Mouse (Mus musculus) thymus, adult 18-20 months (tissue): ENCODE data around the gene Col25a1.

ENCODE experiments used
- DNase-seq, 2 experiments: peaks; one replicate each; pipeline ENCODE4 v3.0.0; 2022; ENCODE audit warnings: mixed read lengths in 2 of 2

The Col25a1 gene

GRCm38 (mm10) chr3:130327039-130328015 lies 196.0 kb downstream of the Col25a1 start:
- DNase-seq: no peak

DNA sequence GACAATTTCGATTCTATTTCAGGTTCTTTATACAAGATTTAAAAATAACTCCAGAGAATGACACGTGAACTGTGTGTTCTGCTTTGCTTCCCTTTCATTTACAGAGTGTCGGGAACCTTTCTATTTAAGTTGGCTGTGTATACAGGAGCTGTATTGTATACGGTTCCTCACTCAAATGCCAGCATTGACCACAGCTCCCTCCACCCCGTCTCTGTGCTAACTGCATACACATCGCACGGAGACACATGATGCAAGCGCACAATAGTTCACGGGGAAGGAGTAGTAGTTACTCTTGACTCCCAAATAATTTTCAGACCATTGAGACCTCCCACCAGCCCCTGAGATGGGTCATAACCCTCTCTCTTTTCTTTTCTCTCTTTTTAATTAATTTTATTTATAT lies 197.6 kb downstream of the Col25a1 start:
- DNase-seq: no peak

DNA sequence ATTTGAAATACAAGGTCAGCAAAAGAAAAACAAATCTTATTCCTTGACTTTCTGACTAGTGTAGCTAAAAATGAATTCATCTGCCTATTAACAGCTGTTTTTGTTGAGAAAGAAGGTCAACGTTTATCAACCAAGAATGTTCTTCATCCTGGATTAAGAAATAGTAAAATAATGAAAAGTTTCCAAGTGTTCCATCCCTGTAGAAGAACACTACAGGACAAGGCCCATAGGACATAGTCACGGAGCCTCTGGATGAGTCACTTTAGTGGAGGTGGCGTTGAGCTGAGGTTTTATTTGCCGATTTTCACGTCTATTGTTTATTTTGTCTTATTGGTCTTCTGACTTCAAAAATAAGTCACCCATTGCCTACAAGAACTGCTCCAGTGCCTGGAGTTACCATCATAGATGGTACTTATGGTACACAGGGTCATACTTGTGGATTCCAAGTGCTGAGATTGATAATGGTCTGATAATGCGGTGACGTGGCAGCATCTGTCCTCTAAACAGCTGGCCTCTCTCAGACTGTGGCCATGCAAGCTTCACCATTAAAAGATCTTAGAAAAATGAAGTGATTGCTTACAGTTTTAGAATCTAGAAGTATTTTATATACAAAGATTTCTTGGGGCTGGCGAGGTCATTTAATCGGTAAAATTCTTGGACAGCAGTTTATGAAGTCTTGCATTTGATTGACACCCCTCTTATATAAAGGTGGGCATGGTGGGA lies 198.7 kb downstream of the Col25a1 start:
- no peak for DNase-seq

DNA sequence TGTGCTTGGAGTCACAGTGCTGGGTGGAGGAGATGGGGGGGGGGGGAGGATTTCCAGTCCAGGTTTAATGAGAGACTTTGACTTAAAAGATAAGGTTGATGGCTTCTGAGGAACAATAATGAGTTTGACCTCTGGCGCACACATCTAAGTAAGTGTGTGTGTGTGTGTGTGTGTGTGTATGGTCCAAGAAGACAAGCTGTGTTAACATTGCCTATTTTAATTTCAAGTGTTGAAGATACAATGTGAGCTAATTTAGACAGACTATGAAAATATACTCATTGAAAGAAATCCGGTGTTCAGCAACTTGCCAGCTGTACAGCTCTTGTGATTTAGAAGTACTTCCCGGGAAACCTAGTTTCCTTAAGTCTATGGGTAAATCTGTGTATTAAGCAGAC lies 199.3 kb downstream of the Col25a1 start:
- DNase-seq: no peak

- no peak for DNase-seq
These were observed 201.1 kb downstream of the Col25a1 start for GRCm38 (mm10) chr3:130332347-130332913.

DNA sequence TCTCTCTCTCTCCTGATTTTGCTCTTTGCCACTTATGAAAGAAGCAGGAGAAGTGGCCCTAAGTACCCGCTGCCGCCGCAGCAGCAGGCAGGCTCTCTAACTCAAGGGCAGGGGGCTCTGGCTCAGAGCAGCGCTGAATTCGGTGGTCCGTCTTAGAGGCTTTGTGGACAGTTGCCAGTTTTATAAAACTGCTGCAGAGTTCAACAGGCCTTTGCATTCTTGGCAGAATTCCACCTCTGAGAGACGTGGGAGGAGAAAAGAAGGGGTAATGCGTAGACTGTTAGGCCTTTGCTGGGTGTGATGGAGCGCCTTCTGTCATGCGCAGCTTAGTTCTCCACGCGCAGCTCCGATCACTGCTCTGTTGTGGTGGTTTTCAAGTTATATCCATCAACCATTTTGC lies 206.6 kb downstream of the Col25a1 start:
- no peak for DNase-seq

- no peak for DNase-seq
These were observed 207.1 kb downstream of the Col25a1 start for GRCm38 (mm10) chr3:130338371-130338770.

- DNase-seq: no peak
These were observed 218.9 kb downstream of the Col25a1 start for GRCm38 (mm10) chr3:130350161-130350560.

DNA sequence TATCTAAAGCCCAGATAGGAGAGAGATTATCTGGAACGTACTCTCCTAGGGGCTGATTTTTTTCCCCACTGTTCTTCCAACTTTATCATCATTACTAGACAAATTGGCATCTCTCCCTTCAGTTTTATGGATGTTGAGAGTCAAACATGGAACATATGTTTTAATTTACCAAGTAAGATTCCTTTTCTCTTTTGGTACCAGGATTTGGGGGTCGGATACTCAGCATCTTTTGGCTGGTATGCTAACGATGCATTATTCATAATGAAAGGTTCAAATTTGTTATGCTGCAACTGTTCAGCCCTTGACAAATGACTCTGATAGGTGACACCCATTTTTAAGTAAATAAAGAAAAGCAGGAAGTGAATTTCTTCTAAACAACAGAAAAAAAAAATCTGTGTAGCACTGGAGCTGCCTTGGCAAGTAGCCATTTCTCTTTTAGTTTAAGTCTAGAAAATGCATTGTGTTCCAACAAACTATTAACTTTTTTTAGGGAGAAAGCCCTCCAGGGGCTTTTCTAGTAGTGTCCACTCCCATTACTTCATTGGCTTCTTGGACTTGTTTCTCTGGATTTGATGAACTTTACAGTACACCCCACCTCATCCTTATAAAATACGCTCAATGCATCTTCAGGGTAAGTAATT lies 223.2 kb downstream of the Col25a1 start:
- DNase-seq: no peak

GRCm38 (mm10) chr3:130356575-130357173 lies 225.4 kb downstream of the Col25a1 start:
- DNase-seq: no peak

GRCm38 (mm10) chr3:130360813-130361212 lies 229.5 kb downstream of the Col25a1 start:
- no peak for DNase-seq

- DNase-seq: no peak
These were observed 230.6 kb downstream of the Col25a1 start for GRCm38 (mm10) chr3:130361922-130362321.

GRCm38 (mm10) chr3:130362797-130363367 lies 231.6 kb downstream of the Col25a1 start:
- DNase-seq: no peak

DNA sequence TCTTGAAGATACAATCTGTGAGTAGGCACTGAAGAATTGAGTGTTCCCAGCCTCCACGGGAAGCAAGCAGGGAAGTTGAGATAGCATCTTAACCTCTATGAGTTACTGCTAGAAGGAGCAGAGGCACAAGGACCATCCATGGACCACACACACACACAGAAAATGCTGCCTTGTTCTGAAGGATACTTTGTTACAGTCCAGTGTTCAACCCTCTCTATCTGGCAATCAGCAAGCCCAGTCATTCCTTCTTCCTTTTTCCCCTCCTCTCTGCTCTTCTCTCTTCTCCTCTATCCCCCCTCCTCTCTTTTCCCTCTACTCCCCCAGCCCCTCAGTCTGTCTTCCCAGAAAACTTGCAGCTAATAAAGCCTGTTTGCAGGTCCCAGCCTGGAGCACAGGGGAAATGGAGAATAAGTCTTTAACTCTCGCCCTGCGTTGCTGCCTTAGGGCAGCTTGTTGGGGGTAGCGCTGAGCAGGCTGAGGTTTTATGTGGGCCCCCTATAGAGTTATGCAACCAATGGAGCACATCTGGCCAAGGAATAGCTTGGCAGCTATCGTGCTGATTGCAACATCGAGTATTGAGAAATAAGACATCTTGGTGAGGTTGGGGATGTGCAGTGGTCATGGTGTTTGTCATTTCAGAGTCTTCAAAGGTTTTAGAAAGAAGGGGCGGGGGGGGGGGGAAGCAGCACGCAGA lies 235.8 kb downstream of the Col25a1 start:
- DNase-seq: no peak

DNA sequence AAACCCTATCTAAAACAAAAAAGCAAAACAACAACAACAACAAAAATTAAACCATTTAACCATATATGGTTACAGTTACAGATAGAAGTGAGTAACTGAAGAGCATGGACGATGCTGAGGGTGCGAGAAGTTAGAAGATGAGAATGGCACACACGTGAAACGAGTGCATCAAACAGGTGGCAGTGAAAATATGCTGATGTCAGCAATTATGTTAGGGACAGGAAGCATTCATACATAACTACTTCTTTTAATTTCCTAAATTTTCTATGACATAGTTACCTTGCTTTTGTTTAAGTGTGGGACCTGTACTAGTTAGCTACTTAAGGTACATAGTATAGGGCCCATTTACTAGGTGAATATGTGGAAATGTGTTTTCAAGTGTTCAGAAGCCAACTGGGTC lies 237.1 kb downstream of the Col25a1 start:
- DNase-seq: no peak

GRCm38 (mm10) chr3:130369113-130369512 lies 237.8 kb downstream of the Col25a1 start:
- DNase-seq: no peak

DNA sequence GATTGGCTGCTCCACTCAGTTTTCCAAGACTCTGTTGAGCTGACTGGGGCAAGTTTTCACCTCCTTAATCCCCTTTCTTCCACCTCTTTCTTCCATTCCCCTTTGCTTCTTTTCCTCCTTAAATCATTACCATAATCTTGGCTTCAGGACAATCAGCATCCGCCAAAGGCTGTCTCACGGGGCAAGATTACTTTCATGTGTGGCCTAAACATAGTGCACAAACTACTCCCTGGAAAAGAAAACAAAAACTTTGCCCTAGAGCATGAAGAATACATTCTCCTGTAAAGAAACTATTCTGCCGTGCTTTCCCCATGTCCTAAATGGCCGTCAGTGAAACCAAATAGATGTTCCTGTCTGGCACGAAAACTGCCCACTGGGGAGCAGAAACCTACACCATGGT lies 238.9 kb downstream of the Col25a1 start:
- DNase-seq: no peak

- DNase-seq: no peak
These were observed 241.8 kb downstream of the Col25a1 start for GRCm38 (mm10) chr3:130373145-130373544.

DNA sequence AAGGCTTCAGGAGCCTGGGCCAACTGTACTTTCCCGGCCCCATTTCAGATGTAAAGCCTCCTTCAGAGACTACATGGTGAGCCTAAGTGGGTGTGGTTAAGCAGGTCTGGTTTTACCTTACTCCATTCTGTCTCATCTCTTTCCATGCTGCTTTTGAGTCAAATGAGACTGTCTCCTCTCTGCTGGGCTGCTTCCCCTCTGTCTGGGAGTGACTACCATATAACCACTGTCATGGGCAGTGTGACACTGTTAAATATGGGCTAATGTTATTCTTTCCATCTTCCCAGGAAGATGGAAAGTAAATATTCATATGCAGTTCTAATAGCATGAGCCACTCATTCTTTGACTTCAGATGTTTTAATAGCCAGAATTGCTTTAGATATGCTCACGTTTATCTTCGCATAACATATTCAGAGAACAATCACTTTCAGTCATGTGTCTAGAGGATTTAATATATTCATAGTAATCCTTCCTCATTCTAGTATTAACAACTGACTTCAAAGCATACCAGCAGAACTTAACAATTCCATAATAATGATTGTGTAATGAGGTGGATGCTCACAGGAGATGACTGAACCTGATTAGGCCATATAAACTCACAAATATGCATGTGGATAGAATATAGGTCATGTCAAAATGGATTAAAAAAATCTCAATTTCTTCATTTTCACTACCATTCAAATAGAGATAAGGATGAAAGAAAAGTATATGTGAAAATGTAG lies 243.5 kb downstream of the Col25a1 start:
- no peak for DNase-seq

- no peak for DNase-seq
These were observed 246.5 kb downstream of the Col25a1 start for GRCm38 (mm10) chr3:130377786-130378185.

GRCm38 (mm10) chr3:130378626-130379025 lies 247.3 kb downstream of the Col25a1 start:
- DNase-seq: no peak
